Mouse (Mus musculus): Measurements from ENCODE around the gene Ehmt1.

The Ehmt1 gene

DNA sequence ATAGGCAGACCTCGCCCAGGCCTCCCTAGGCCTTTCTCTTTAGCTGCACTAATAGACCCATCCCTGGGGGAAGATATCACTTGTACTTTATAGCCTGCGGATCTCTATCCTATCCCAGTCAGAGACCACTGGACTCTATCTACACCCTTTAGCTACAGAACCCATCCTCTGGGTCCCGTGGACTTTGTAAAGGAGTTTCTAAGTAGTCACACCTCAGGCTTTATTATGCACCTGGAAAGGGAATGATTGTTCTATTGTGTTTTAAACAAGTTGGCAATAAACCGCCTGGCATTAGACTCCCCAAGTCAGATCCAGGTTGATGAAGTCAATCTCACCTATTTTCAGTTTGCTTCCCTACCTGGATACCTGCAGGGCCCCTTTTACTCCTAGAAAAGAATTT lies 7.2 kb downstream of the Ehmt1 start:
- no peak for DNase-seq (ENCODE audit: low spot score in 2 of 2)

DNA sequence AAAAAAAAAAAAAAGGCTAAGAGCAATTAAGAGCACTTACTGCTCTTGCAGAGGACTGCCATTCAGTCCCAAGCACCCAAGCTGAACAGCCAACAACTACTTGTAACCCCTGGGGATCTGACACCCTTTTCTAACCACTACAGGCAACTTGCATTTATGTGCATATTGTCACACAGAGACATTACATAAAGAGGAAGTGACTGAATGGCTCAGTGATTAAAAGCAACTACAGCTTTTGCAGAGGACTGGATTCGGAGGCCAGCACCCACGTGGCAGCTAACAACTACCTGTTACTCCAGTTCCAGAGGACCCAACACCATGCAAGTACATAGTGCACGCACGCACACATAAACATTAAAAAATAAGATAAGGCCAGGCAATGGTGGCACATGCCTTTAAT lies 8.9 kb downstream of the Ehmt1 start:
- DNase-seq (ENCODE audit: low spot score in 2 of 2) = no peak

DNA sequence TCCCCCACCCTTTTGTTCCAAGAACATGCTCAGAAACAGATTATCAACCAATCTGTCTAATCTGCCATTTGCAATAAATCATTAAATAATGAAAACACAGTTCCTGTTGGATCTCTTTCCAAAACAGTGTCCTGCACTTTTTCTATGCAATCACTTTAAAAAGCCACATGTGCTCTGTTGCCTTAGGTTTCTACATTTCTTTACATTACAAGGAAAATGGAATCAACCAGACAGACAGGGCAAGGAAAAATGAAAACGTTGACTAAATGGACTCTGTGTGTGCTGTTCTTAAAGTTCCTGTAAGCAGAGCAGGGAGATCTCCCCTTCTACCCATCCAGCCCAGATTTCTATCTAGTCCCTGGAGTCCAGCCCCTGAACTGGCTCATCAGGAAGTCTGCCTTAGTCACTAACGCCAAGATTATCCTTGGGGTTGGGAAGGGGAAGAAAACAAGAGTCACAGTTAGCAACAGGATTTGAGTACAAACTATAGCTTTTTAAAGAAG lies 13.7 kb downstream of the Ehmt1 start:
- no peak for DNase-seq (ENCODE audit: low spot score in 2 of 2)

DNA sequence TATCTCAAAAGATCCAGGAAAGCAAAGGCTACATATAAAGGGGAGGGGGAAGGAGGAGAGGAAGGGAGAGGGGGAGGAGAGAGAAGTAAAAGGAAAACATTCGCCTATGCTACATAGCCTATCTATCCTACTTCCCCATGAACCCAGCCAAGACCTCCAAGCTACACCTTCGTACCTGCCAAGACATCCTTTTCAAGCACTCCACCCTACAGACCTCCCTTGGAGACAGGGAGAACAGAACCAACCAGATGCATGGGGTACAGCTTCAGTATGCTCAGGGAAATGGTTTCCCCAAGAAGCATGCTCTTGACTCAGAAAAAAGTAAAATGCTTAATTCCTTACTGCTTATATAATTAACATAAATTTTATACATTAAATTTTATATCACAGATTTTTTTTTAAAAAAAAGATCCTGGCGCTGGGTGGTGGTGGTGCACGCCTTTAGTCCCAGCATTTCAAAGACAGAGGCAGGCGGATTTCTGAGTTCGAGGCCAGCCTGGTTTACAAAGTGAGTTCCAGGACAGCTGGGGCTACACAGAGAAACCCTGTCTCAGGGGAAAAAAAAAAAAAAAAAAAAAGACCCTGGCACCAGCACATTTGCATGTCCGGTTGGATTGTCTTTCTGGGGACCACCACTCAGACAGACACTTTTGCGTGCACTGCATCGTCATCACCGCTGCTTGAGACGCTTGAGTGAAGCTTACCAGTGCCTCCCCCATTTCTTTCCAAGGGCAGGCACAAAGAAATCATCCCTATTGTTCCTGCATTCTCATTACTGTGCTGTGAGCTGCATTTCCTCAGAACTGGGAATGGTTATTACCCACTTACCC lies 14.4 kb downstream of the Ehmt1 start:
- DNase-seq (ENCODE audit: low spot score in 2 of 2) = no peak

DNA sequence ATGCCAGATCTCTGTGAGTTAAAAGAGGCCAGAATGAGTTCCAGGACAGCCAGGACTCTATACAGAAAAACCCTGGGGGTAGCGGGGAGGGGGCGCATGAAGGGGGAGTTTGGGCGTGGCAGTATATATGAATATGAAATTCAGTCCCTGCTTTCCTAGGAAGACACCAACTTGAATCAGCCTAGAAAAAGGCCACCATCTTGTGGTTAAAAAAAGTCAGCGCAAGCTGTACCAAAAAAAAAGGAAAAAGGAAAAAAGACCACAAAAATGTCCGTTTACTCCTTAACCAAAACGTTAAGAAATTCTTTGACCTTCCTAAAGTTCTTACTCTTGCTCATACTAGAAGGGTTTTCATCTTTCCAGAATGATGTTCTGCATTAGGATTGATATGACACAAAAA lies 16.4 kb downstream of the Ehmt1 start:
- DNase-seq (ENCODE audit: low spot score in 2 of 2) = no peak

DNA sequence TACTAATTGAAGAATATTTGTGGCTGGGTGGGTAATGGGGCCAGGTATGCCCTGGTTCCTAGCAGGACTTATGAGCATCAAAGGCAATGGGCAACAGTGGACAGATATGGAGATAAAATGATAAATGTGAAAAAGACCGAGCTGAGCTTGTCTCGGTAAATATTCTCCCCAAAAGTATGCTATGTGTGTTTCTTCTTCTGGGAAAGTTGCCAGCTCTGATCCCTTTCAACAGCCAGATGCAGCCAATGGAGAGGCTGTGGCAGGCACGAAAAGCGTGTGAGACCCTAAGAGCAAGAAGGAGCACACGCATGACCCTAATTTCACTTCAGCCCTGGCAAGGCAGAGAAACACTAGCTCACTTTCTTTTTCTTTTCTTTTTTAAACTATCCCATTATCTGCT lies 18.4 kb downstream of the Ehmt1 start:
- peak in 1 of 2 experiments; percentile 12 for DNase-seq (ENCODE audit: low spot score in 2 of 2)

DNA sequence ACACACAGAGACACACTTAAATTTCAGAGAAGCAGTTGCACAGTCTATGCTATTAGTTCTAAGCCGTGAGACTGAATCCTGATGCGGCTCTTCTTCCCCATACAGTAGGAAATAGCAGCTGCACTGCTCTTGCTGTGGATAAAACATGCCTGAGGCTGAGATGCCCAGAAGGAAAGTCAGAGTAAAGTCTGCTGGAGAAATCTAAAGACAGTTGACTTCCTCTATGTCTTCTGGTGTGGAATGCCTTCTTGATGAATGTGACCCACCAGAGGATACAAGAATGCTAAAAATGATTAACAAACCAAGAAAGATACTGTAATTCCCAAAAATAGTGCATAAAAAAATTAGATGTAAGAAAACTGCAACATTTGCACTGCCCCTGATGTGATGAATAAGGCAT lies 20.1 kb downstream of the Ehmt1 start:
- no peak for DNase-seq (ENCODE audit: low spot score in 2 of 2)

DNA sequence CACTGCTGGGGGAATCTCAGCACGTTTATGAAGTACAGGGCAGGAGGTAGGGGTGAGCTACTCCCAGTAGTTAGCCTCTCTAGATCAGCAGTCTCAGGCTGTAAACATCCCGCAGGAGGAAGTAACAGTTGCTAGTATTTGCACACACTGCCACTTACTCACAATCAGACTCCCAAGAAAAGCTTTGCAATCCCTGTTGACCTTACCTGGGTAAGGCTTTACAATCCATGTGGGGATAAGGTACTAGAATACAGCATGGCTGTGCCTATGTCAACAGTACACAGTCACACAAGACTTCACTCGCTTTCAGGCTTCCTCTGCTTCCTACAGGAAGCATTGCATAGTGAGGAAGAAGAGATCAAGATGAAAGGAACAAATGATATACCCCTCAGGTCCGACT lies 22.7 kb downstream of the Ehmt1 start:
- DNase-seq (ENCODE audit: low spot score in 2 of 2) = no peak

DNA sequence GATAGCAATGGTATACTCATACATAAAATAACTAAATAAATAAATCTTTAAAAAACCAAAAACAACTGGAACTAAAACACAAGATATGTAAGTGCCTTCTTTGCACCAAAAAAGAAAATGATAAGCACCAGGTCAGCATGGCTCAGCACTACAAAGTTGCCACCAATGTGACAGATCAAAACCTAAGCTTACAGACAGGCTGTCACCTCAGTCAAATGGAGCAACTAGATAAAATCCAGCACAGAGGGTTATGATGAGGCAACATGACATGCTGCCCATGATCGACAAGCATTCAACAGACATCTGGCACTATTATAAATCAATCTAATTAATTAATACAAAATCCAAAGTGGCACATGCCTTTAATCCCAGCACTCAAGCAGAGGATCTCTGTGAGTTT lies 25.2 kb downstream of the Ehmt1 start:
- no peak for DNase-seq (ENCODE audit: low spot score in 2 of 2)

DNA sequence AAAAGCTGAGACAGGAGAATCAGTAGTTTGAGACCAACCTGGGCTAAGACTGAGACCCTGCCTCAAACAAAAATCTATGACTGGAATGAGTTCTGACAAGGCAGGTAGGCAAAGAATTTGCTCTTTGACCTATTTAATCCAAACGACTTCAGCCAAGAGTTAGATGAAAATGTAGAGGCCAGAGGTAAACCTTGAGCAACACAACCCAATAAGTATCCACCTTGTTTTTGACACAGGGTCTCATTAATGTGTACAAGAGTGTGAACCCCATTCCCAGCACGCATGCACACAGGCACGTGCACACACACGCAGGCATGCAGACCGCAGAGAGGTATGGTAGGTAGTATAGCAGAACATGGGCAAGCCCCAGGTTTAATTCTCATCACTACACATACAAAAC lies 27.1 kb downstream of the Ehmt1 start:
- no peak for DNase-seq (ENCODE audit: low spot score in 2 of 2)

DNA sequence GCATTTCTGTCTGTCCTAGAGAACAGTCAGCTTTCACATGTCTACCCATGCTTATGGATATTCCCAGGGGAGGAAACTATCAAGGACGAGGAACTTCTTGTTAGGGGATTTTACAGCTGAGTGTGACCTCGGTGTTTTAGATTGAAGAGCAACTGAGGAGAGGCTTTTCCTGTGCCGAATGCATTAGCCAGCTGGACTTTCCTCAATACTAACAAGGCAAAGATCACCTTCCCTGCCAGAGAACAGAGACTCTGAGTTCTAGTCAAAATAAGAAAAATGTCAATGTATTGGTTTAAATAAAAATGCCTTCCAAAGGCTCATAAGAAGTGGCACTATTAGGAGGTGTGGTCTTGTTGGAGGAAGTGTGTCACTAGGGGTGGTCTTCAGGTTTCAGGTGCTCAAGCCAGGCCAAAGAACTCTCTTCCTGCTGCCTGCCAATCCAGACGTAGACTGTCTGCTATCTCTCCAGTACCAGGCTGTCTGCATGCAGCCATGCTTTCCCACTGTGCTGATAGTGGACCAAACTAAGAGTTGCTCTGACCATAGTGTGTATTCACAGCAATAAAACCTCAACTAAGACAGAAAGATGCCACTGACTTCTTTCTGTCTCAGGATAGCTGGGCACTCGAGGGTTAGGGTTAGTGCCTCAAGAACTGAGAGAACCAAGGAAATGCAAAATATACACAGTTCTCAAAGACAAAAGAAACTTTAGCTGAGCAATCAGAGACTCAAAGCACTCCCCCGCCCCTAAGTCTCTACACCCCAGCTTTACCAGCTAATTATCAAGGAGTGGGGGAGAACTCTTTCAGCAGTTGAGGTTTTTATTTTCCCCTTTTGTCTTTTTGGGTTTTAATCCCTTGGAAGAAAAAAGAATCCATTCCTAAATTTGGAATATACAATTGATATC lies 28.6 kb downstream of the Ehmt1 start:
- no peak for DNase-seq (ENCODE audit: low spot score in 2 of 2)

DNA sequence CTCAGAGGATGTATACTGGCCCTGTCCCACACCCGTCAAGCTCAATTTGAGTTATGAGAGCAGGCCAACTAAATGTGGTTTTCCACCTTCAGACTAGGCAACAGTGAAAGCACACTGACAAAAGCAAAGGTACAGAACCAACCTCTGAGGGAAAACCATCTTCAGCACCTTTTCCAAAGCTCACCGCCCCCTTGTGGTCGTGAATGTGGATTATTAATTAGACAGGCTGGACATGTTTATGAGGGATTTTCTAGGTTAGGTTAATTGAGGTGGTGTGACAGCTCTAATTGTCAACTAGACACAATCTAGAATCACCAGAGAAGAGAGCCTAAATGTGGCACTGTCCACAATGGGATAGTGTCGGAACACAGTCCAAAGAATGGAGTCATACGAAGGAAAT lies 30.5 kb downstream of the Ehmt1 start:
- no peak for DNase-seq (ENCODE audit: low spot score in 2 of 2)

DNA sequence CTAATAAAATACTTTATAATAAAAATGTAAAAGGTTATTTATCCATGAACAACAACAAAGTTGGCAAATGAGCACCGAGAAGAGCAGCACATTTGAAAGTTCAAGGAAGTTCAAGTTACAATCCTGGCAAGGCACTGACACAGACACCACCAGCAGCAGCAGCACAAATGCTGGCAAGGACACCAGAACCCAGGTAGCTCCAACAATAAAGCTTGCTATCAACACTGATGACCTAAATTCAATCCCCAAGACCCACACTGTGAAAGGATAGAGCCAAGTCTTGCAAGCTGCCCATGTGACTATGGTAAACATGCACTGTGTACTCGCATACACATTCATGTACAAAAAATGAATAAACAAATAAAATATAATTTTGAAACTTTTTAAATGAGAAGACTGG lies 38.7 kb downstream of the Ehmt1 start:
- no peak for DNase-seq (ENCODE audit: low spot score in 2 of 2)

DNA sequence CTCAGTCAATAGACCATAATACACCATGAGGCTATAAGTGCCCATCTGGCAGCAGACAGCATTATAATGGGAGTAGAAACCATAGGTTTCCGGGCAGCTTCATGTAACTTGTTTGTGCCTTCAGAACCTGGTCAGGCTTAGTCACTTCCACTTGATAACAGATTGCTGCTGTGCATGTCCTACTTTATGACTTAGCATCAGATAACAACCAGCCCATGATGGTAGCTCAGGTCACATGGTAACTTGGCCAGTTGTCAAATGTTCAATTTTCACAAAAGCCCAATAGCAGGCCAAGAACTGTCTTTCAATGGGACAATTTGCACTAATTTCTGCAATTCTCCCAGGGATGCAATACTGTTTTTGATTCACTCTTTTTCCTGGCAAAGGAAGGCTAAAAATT lies 48.5 kb downstream of the Ehmt1 start:
- no peak for DNase-seq (ENCODE audit: low spot score in 2 of 2)

DNA sequence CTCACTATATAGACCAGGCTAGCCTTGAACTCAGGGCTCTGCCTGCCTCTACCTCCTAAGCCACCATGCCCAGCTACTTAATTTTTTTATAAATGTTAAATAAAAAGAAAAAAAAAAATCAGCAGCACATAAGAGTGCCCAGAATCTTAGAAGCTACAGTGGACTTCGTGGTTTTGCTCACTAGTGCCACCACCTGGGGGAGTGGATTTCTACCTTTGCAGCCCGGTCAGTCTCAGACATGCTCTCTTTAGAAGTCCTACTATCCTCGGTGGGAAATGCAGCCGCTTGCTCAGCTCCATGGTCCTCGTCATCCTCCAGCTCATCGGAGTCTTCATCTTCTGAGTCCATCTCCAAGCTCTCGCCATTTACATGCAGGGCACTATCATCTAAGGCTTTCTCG lies 56.4 kb downstream of the Ehmt1 start:
- no peak for DNase-seq (ENCODE audit: low spot score in 2 of 2)

DNA sequence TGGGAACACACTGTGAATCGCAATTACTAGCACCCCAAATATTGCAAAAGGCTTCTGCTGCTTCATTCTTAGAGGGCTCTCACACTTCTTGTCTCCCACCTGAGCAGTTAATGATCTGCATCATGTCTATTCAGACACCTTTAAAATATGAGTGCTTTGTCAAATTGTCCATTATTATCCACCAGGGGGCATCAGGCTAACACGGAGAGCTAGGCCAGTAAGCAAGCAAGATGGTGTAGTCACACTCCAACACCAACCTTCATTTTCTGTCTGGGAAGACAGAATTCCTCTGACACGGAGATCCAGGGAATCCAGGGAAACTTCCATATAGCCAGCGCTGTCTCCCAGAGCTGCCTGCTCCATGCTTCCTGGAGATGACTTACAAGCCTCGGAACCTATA lies 67.0 kb downstream of the Ehmt1 start:
- no peak for DNase-seq (ENCODE audit: low spot score in 2 of 2)

DNA sequence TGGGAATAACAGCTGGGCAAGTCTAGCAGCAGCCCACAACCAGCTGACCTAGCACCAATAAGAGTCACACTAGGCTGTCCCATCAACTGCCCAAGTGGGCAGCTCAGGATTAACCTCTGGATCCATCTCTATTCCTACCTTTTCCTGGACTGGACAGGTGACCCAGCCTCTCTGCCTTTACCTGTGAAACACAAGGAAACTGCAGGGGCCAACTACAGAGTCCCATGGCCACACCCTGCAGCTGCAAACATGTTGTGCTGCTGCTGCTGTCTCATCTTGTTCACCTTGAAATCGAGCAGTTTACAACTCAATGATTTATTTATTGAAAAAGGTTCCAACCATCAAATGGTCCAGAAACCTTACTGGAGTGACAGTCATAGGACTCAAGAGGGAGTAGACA lies 72.9 kb downstream of the Ehmt1 start:
- DNase-seq (ENCODE audit: low spot score in 2 of 2) = no peak

DNA sequence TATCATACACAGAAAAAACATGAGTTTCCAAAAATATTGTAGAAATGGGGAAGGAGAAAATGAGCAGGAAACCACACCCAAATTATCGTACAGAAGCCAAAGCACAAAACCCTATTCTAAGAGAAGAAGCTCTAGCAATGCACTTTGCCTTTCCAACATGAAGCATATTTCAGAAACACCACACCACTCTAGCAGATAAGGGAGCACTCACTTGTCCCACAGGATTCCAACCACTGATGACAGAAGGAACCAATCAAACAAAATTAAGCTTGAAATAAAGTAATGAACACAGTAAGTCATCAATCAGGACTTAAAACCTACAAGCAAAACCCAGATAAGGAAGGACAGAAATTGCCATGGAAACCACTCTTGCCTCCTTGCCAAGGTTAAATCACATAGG lies 74.2 kb downstream of the Ehmt1 start:
- DNase-seq (ENCODE audit: low spot score in 2 of 2) = no peak

DNA sequence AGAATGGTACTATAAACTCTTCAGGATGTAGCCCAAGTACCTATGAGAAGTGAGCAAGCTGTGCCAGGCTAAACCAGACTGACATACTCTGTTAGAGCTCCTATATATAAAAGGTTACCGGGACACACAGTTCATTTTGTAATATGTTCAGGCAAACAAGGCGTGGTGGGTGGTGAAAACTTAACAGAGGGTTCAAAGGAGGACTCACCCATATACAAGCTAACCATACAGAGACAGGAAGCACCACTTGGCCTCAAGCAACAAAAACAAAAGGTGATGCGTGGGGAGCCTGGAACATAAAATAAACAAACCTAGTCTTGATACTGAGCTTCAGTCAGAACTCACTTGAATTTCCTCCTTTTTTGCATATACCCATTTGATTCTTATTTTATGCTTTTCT lies 88.8 kb downstream of the Ehmt1 start:
- DNase-seq (ENCODE audit: low spot score in 2 of 2) = no peak

DNA sequence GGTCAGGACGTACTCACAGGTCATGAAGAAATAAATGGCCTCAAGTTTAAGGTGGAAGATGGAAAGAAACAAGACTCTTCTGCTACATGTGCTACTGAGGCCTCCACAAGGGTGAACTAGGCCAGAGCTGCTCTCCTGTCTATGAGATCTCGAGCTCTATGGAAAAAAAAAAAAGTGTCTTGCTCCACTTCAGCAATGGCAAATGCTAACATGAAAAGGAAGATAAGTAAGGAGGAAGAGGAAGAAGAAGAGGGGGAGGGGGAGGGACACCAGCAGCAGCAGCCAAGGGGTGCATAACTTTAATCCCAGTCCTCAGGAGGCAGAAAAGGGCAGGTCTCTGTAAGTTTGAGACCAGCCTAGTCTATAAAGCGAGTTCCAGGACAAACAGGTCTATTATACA lies 109.7 kb downstream of the Ehmt1 start:
- no peak for DNase-seq (ENCODE audit: low spot score in 2 of 2)

DNA sequence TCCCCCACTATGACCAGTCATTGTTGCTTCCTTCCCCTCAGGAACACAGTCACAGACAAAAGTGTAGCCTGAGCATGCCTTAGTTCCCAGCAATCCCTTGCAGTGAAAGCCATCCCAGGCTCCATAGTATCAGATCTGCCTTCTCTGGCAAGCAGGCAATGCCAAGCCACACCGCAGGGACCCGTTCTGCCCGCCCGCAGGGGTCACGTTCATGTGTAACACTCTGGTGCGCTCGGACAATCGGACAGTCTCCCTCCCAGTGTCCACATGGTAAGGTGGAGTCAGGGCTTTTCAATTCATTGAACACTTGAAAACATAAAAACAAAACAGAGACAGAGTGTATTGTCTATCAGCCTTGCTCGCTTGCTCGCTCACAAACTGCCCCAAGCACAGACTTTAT lies 111.7 kb downstream of the Ehmt1 start:
- no peak for DNase-seq (ENCODE audit: low spot score in 2 of 2)

DNA sequence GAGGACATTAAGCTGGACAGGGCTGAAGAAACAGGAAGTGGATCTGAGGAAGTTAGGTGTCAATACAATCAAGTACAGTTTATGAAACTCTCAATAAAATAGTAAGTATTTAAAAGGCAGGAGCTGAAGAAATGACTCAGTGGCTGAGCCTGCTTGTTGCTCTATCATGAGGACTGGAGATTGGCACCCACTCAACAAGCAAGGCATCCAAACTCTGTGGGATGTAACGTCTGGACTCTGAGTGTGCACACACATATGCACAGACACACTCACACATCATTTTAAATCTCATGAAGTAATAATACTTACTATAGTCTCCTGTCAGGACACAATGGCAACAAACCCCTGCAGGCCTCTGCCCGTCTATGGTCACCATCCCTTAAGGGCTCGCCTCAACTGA lies 112.4 kb downstream of the Ehmt1 start:
- DNase-seq (ENCODE audit: low spot score in 2 of 2) = peak; percentile 29 to 42

DNA sequence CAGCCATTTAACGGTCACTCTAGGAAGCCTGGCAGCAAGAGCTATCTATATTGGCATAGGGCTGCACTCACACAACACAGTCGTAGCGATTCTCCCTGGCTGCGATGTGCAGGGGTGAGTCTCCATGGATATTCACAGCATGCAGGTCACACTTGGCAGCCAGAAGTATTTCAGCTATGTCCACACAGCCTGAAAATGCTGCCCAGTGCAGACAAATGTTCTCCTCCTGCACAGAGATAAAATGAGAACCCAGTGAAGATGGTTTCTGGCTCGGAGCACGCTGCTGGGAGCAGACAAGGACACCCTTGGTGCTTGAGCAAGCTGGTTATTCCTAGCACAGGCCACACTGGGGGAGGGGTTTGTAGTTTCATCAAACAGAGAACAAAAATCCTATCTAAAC lies 113.3 kb downstream of the Ehmt1 start:
- DNase-seq (ENCODE audit: low spot score in 2 of 2) = peak in 1 of 2 experiments; percentile 23

Data from right cerebral cortex, postnatal 36 days (tissue).